Mouse (Mus musculus) cerebellum, adult 8-10 months (tissue): ENCODE results near the gene Cwc15.
"Not testable (repeated sequence)": the region's sequence is repeated elsewhere in the genome, so short reads cannot be mapped to it uniquely, and the experiment has no call there.

ENCODE experiments used
- DNase-seq: peaks from one replicate; pipeline ENCODE4 v3.0.0; 2022

Gene Cwc15

DNA sequence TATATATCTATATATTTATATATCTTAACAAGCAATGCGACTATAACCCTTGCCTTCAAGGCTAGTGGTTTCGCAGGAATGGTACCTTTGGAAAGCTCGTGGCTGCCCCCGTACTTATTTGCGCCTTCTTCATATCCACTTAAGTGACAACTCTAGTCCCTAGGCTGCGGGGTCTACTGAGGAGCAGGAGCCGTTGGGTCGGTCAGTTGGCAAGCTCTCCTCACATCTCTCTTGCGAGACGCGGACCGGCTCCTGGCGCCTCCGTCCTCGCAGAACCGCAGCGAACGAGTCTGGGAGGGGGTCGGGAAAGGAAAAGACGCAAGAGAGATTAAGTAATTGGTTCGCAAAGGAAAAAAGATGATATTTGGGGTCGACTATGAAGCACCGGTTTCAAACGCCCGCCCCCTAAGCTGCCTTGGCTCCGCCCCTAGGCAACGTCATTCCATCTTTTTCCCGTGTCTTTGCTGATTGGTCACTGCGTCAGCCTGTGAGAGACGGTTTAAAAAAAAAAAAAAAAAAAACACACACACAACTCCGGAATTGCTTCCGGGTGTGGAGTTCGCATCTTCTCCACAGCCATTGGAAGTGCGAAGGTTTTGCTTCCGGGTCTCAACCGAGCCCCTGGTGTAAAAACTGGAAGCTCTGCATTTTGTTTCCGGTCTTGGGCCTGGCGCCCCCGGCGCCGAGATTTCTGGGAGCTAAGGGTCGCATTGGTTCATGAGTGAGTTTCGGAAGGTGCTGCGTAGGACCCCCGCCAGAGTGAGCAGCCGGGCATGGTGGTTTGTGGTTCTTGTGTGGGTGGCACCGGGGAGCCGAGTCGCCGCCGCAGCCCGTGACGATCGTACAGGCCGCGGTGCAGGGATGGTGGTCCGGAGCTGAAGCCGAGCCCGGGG is at the start of gene Cwc15, which contains the start of gene Kdm4d:
Gene Cwc15 (plus strand): TSS at position 595 of the 893 bp plus-strand sequence.
Gene Kdm4d (minus strand): TSS at position 460 of the 893 bp plus-strand sequence.
- DNase-seq = peak; percentile 91

GRCm38 (mm10) chr9:14451120-14451519 is 49.3 kb upstream of the Cwc15 start:
- peak; percentile 8 for DNase-seq

DNA sequence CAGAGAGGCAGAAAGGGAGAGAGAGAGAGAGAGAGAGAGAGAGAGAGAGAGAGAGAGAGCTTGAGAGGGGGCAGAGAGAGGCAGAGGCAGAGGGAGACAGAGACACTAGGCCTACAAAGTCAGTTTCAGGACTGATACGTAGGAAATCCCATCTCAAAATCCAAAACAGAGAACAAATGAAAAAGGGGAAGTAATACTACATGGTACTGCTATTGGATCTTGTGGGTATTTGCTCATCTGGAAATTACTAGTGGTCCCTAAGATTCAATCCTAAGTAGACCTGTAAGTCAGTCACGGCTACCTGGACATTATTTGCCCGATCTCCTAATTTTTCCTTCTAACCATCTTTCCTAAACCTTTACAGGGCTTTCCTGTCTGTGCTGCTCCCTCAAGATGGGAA is 44.1 kb upstream of the Cwc15 start:
- DNase-seq = no peak

- DNase-seq = not testable (repeated sequence)
Measured at GRCm38 (mm10) chr9:14462536-14462935, 37.9 kb upstream of the Cwc15 start.

- DNase-seq = not testable (repeated sequence)
Measured at GRCm38 (mm10) chr9:14463668-14464067, 36.7 kb upstream of the Cwc15 start.

DNA sequence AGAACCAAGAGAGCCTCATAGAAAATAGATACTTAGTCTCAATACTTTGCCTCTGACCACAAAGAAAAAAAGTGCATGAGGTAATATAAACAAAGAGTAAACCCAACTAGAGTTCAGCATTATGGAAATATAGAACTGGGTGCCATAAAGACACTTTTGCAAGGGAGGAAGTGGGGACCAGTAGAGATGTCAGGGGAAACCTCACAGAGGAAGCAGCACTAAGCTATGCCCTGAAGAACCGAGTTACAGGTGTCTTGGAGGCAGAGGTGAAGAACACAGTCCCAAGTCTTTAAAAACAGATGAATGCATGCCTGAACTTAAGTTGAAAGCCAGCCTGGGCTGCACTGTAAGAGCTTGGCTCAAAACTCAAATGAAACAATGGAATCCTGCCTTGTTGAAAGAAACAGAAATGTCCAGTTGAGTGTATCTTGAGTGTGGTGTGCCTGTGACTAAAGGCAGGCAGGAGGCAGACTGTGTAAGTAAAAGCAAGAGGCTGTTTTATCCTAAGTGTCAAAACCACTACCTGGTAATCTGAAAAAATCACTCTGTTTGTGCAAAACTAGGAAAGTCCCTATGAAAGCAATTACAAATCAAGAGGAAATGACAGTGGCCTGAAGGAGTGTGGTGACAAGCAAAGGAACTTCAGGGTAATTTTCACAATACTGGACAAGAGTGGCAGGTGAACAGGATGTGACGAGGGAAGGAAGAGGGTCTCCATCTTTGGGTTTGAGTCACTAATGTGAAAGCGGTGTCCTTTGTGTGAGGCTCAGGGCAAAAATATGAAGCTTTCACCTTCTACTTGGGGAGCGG is 1.3 kb upstream of the Cwc15 start:
- no peak for DNase-seq

DNA sequence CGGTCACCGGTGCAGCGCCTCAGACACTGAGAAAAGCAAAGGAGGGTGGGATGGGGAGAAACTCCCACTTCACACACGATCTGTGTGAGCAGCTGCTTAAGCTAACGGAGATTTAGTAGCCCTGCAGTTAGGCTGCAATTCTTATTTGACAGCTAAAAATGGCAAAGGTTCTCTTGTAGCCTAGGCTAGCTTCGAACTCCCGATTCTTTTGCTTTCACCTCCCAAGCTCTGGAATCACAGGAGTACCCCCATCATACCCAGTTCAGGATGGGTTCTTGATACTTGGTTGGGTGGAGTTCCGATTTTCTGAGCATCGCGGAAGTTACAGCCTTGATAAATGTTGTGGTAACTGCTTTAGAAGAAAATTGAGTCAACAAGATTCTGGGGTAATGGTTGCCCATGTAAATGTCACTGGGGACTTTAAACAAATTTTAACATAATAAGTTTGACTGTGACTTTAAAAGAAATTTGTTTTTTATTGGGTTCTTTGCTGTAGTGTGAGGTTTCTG is 553 bp downstream of the Cwc15 start:
- no peak for DNase-seq

DNA sequence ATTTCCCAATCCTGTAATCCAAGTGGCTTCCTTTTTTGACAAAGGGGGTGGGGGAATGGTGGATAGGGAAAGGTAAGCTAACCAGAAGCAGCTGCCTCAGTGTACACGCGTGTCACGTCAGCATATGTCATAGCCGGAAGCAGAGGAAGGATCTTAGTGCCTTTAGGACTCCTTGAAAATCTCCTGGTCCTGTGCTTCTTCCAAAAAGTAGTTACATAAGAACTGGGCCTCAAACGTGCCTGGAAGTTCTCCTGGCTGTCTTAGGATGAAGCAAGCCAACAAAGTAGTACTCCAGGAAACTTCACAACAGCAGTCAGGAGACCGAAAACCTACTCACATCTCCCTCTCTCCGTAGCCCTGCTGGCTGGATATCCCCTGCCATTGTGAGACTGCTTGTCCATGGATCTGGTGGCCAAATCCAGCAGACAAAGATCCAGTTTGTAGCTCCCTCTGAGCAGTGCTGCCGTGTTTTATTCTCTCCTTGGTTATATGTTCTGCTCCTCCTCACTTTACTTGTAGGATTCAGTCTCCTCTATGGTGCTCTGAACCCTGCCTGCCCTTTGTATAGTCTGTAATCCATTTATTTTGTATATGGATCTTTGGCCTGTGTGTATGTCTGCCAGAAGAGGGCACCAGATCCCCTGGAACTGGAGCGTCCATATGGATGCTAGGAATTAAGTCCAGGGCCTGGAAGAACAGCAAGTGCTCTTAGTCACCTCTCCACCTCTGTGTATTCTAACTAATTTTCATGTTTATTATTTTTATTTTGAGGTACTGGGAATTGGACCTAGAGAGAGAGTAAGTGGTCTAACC is 12.4 kb downstream of the Cwc15 start:
- peak; percentile 30 for DNase-seq

DNA sequence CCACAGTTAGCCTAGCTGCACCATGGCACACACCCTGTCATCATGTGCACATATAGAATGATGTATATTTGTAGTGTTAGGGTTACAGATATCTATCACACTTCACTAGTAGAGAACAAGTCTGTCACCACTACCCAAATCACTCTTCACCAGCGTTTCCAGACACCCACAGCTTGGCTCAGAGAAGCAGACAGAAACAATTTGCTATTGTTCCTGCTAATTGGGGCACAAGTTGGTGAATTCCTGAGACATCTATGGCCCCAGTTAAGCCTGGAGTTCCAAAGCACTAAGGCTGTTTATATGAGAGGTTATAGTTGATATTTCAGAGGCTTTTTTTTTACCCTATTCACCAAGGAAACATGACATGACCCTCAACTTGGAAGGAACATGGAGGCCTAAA is 16.9 kb downstream of the Cwc15 start:
- DNase-seq = no peak

DNA sequence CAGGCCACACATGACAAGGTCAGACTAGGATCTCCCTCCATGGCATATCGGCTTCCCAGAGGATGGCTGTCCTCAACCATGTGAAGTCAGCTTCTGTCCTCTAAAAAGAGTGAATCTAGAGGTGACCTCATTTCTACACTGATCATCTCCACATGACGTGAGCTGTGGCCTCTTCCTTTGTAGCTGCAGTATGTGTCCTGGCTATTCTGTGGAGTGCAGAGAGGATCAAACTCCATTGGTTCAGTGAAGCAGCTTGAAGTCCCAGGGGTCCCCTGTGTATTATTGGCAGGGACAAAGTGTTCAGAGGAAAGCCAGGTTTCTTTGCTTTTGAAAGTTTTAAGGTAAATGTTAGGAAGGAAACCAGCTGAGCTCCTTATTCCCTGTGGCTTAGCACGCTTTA is 17.7 kb downstream of the Cwc15 start:
- DNase-seq = no peak

DNA sequence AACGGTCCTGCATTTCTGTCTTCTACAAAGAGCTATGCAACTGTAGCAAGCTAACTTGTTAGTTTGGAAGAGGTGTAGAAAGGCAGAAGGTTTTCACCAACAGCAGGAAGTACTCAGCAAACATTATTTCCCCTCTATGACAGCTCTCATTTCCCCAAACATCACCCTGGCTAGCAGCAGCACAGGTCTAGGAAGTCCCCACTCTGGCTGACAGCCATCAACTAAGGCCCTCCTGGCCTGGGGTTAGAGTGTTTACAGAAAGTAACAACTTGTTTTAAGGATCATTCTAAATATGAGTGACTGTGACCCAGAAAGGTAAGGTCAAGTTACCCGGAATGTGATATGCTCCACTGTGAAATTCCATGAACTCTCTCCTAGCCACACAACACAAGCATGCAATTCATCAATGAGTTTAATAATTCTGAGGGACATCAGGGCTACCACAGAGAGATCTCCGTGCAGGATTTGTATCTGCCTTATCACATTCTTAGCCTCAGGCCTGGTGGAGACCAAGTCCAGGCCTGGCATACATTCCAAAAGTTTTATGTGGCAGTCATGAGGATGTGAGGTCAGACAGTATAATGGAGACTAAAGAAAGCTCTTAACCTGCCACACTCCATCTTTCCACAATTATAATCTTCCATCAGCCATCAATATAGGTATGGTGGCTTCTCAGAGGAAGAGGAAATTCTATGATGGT is 20.7 kb downstream of the Cwc15 start:
- DNase-seq = no peak

DNA sequence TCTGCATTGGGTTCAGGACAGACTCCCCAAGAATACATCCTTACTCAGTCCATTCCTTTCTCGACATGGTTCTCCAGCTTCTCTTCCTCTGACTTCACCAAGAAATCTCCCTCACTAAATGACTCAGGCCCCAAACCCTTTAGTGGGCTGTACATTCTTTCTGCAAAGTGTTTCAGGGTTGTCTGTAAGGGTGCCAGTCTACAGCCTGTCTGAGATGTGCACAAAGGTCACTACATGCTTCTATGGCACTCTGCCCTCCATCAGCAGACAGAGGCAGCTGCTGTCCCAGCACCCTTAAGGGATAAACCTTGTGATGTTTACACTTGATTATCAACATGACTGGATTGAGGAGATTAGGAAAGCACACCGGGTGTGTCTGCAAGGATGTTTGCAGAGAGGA is 21.3 kb downstream of the Cwc15 start:
- no peak for DNase-seq

DNA sequence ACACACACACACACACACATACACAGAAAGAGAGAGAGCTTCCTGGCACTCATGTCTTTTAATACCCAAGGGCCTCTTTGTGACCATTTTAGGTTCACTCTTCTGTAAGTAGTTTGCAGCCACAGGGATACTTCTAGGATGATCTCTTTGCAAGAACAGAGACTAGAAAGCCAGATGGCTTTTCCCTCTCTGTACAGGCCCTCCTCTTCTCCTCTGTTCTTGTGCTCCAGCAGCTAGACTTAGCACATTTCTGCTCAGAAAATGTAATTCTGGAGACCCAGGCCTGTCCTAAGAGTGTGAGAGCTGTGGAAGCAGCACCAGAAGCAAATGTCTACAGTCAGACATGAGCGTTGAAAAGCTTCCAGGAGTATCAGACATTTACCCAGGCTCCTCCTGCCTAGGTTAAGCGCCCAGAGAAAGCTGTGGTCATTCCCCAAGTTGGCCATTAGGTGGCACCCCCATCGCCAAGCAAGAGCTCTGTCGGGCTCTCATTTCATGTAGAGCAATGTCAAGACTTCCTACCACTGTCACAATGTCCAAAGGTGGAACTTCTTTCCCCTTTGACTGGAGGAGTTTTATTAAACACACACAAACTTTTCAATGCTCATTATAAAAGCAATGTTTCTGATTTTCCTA is 23.1 kb downstream of the Cwc15 start:
- peak; percentile 59 for DNase-seq

DNA sequence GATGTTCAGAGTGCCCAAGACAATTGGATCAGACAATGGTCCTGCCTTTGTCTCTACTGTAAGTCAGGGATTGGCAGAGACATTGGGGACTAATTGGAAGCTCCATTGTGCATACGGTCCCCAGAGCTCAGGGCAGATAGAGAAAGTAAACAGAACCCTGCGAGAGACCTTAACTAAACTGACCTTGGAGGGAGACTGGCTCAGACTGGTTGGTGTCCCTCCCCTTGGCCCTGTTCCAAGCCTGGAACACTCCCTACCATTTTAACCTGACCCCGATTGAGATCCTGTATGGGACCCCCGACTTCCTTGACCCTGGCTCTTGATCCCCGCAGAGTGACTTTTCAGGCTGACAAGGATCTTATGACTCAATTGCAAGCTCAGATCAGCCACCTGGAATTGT is 29.6 kb downstream of the Cwc15 start:
- DNase-seq = no peak

DNA sequence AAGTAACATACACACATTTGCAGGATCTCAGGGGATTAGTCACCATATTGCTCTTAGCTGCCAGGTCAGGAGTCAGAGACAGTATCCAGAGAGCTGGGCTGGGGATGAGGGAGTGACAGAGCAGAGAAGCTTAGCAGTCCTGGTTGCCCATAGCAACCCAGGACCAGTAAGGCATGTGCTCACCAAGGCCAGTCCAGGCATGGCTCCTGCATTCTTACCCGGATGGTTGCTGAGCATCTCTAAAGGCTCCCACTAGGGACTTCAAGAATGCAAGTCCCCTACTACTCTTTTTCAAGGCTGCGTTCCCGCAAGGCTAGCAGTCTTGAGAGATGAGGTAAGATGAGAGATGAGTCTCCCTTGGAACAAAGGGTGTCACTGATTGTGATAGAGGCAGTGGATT is 31.9 kb downstream of the Cwc15 start:
- no peak for DNase-seq

DNA sequence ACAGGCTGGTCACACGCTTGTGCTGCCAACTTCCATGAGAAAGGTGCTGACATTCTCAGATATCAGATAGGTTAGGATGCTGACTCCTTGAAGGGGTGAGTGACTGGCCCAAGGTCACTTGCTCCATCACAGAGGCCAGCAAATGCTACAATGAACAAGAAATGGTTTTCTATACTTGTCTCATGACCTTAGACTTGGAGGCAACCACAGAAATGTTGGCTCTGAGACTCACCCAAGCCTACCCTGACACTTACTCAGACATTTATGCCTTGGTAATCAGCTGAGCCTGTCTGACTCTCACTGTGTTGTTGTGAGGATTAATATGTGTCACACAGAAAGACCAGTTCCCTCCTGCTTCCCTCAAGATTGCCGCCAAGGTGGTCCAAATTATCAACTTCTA is 33.2 kb downstream of the Cwc15 start:
- DNase-seq = no peak

- DNase-seq = no peak
Measured at GRCm38 (mm10) chr9:14534833-14535456, 34.5 kb downstream of the Cwc15 start.

GRCm38 (mm10) chr9:14544034-14544757 is 43.8 kb downstream of the Cwc15 start:
- no peak for DNase-seq

- no peak for DNase-seq
Measured at GRCm38 (mm10) chr9:14547584-14548365, 47.4 kb downstream of the Cwc15 start.

DNA sequence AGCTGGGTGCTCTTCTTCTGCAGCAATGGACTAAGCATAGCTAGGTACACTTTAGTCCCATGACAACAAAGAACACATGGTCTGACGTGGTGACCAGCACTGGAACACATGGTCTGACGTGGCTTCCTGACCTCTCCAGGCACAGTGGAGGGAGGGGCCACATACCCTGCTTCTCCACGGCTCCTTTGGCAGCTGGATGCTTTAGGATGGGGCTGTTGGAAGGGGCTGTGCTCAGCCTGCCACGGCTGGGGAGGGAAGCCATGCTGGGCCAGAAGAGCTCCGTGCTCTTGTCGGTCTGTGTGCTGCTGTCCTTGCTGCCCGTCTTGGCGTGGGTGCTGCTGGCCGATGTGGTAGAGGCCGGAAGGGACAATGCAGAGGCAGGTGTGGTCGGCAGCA is 47.9 kb downstream of the Cwc15 start:
- DNase-seq = no peak
